ENCODE assay signal across 8 mouse cellular contexts in the genomic region with DNA sequence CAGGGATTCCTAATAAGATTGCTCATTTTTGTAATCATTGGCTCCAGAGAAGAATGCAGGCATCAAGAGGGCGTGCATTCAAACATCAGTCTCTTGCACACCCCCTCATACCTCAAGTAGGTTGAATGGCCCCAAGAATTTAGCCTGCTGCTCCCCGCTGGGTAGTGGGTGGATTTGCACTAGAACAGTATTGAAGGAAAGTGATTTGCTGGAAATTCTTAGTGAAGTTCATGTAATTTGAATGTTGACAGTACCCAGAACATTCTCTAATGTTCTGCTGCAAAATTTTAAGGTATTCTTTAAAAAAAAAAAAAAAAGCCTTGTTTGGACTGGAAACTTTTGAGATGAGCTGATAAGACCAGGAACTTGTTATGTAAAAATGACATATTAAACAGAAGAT. TPM values are rescaled to one million over a fixed set of nuclear protein-coding genes. Genes with fewer than 3 reads are reported as not detected.
DNase-seq lines count a peak whose midpoint lies in the region; ATAC-seq and TF ChIP-seq lines count a peak whose summit lies in the region.

No protein-coding gene starts in this region.

- no peaks in the 10 kb centered on the region for H3K9me3 ChIP-seq in lung, embryonic 16.5 days (ENCODE audit: control insufficient read depth, low read length)
- H3K9me3 ChIP-seq in embryonic facial prominence, embryonic 11.5 days (replicated peaks; ENCODE audit: control insufficient read depth, low read length), result no peaks in the 10 kb centered on the region
- no peaks in the 10 kb centered on the region for H3K9me3 ChIP-seq in intestine, postnatal 0 days (ENCODE audit: control insufficient read depth)

- peak overlapping the region; percentile 100 for H3K4me3 ChIP-seq in lung, embryonic 16.5 days (ENCODE audit: low read length)
- H3K4me3 ChIP-seq in lung, adult 2 months (replicated peaks; ENCODE audit: extremely low read depth, low read depth, low read length), result no peak overlapping the region
- no peak overlapping the region for H3K4me3 ChIP-seq in embryonic facial prominence, embryonic 11.5 days (ENCODE audit: low read depth, low read length)
- peak overlapping the region; percentile 68 for H3K4me3 ChIP-seq in intestine, postnatal 0 days (ENCODE audit: low read depth, low read length)
- peak overlapping the region; percentile 92 for H3K4me3 ChIP-seq in olfactory bulb, adult 2 months (ENCODE audit: insufficient read depth, low read depth, low read length)

- H3K36me3 ChIP-seq in lung, embryonic 16.5 days (ENCODE audit: control insufficient read depth, insufficient read depth, low read length), result no peaks in the 10 kb centered on the region
- H3K36me3 ChIP-seq in embryonic facial prominence, embryonic 11.5 days (replicated peaks; ENCODE audit: control insufficient read depth, insufficient read depth, low read depth, low read length), result no peaks in the 10 kb centered on the region
- H3K36me3 ChIP-seq in intestine, postnatal 0 days (ENCODE audit: control insufficient read depth, insufficient read depth), result no peaks in the 10 kb centered on the region

- H3K4me2 ChIP-seq in lung, embryonic 16.5 days (ENCODE audit: low read depth, low read length), result peak overlapping the region; percentile 75
- H3K4me2 ChIP-seq in embryonic facial prominence, embryonic 11.5 days (ENCODE audit: low read depth, low read length), result peak overlapping the region; percentile 84; the same call in 1 of the 2 replicates
- peak overlapping the region; percentile 59 for H3K4me2 ChIP-seq in intestine, postnatal 0 days (replicated peaks; ENCODE audit: low read depth)

- peak overlapping the region; percentile 94 for H3K9ac ChIP-seq in lung, embryonic 16.5 days (ENCODE audit: low read length)
- H3K9ac ChIP-seq in embryonic facial prominence, embryonic 11.5 days (replicated peaks; ENCODE audit: low read length), result no peak overlapping the region
- 0 out of 2 replicates have a peak overlapping the region, but pooled peaks have one; percentile 65 for H3K9ac ChIP-seq in intestine, postnatal 0 days (ENCODE audit: low read depth, low read length)

- DNase-seq in lung, adult 2 months, result no peak
- no peak for DNase-seq in embryonic facial prominence, embryonic 11.5 days (ENCODE audit: low spot score)
- DNase-seq in cerebellum, adult 9-10 months, result no peak
- no peak for DNase-seq in right cerebral cortex, postnatal 25 days
- no peak for DNase-seq in layer of hippocampus, postnatal 36 days

- peaks cover 10% of the 10 kb centered on the region for H3K4me1 ChIP-seq in lung, embryonic 16.5 days (replicated peaks; ENCODE audit: control insufficient read depth, insufficient read depth, low read length)
- H3K4me1 ChIP-seq in lung, adult 2 months (ENCODE audit: control insufficient read depth, insufficient read depth, low read length), result peaks cover 4% of the 10 kb centered on the region
- no peaks in the 10 kb centered on the region for H3K4me1 ChIP-seq in embryonic facial prominence, embryonic 11.5 days (ENCODE audit: control insufficient read depth, insufficient read depth, low read length)
- H3K4me1 ChIP-seq in intestine, postnatal 0 days (replicated peaks; ENCODE audit: control insufficient read depth, insufficient read depth, low read length), result no peaks in the 10 kb centered on the region
- no peaks in the 10 kb centered on the region for H3K4me1 ChIP-seq in olfactory bulb, adult 2 months (ENCODE audit: control insufficient read depth, insufficient read depth, low read length)

- TF ChIP-seq CTCF in lung, adult 2 months (IDR thresholded peaks at IDR 0.05; ENCODE audit: insufficient read depth, low read length), result no peak
- TF ChIP-seq CTCF in intestine, postnatal 0 days (IDR thresholded peaks at IDR 0.05; ENCODE audit: low read depth), result no peak
- TF ChIP-seq CTCF in olfactory bulb, adult 2 months (IDR thresholded peaks at IDR 0.05; ENCODE audit: insufficient read depth, low read depth, low read length), result no peak

- H3K27me3 ChIP-seq in lung, embryonic 16.5 days (ENCODE audit: control insufficient read depth, insufficient read depth, low read depth, low read length), result no peaks in the 10 kb centered on the region
- H3K27me3 ChIP-seq in embryonic facial prominence, embryonic 11.5 days (ENCODE audit: control insufficient read depth, insufficient read depth, low read length), result no peaks in the 10 kb centered on the region
- no peaks in the 10 kb centered on the region for H3K27me3 ChIP-seq in intestine, postnatal 0 days (replicated peaks; ENCODE audit: control insufficient read depth, insufficient read depth, low read length)

- no peak for TF ChIP-seq POLR2A in lung, adult 2 months (IDR thresholded peaks at IDR 0.05; ENCODE audit: borderline replicate concordance, extremely low read depth, low read depth, low read length)
- TF ChIP-seq POLR2A in olfactory bulb, adult 2 months (IDR thresholded peaks at IDR 0.05; ENCODE audit: insufficient read depth, low read depth, low read length), result no peak

- no peak for ATAC-seq in lung, embryonic 16.5 days (ENCODE audit: low read depth)
- no peak for ATAC-seq in embryonic facial prominence, embryonic 11.5 days (replicated peaks; ENCODE audit: insufficient number of reproducible peaks, low FRiP score, low TSS enrichment, low read depth)
- ATAC-seq in intestine, postnatal 0 days, result no peak

- WGBS in lung, embryonic 16.5 days, result 33% methylated on average over 2 of the region's 2 CpGs
- 30% methylated on average over 2 of the region's 2 CpGs for WGBS in lung, adult 2 months
- WGBS in embryonic facial prominence, embryonic 11.5 days, result 51% methylated on average over 2 of the region's 2 CpGs
- 44% methylated on average over 2 of the region's 2 CpGs for WGBS in intestine, postnatal 0 days
- 7% methylated on average over 2 of the region's 2 CpGs for WGBS in olfactory bulb, adult 2 months

- no peak overlapping the region for H3K27ac ChIP-seq in lung, embryonic 16.5 days (ENCODE audit: low read length)
- no peak overlapping the region for H3K27ac ChIP-seq in embryonic facial prominence, embryonic 11.5 days (replicated peaks; ENCODE audit: low read depth, low read length)
- H3K27ac ChIP-seq in intestine, postnatal 0 days (ENCODE audit: low read depth, low read length), result no peak overlapping the region
- 0 out of 2 replicates have a peak overlapping the region, but pooled peaks have one; percentile 91 for H3K27ac ChIP-seq in olfactory bulb, adult 2 months (ENCODE audit: insufficient read depth, low read depth, low read length)

RNA-seq across cellular contexts. Expression of a gene that starts 1.2 kb away (rescaled TPM):
- 16.0 and 19.5 TPM in 2 replicates for polyA plus RNA-seq in lung, embryonic 16.5 days (2015; fragmentation: Nextera tagmentation; extraction: Ambion mirVana)
- polyA plus RNA-seq in lung, adult 2 months (2012; rRNA removed), result 5.2 and 8.7 TPM in 2 replicates
- 13.5 and 14.3 TPM in 2 replicates for polyA plus RNA-seq in embryonic facial prominence, embryonic 11.5 days (2014; fragmentation: Nextera tagmentation; extraction: Ambion mirVana)
- 9.3 and 11.5 TPM in 2 replicates for polyA plus RNA-seq in intestine, postnatal 0 days (2015; fragmentation: Nextera tagmentation; extraction: Ambion mirVana)
- not detected in 2 replicates for polyA plus RNA-seq in olfactory bulb, adult 2 months (2012; ENCODE audit: insufficient read depth, insufficient read length, low replicate concordance, missing spikeins)
- 10 to 100 TPM; 83.1 to 89.8 TPM for total RNA-seq in layer of hippocampus, postnatal 36 days (2021)

RNA-seq across cellular contexts. Expression of a gene that starts 50.9 kb away (rescaled TPM):
- 0.18 and 0.21 TPM in 2 replicates for polyA plus RNA-seq in lung, embryonic 16.5 days (2015; fragmentation: Nextera tagmentation; extraction: Ambion mirVana)
- 4.0 and 5.0 TPM in 2 replicates for polyA plus RNA-seq in lung, adult 2 months (2012; rRNA removed)
- polyA plus RNA-seq in embryonic facial prominence, embryonic 11.5 days (2014; fragmentation: Nextera tagmentation; extraction: Ambion mirVana), result 0.17 and 0.18 TPM in 2 replicates
- polyA plus RNA-seq in intestine, postnatal 0 days (2015; fragmentation: Nextera tagmentation; extraction: Ambion mirVana), result 0.21 and 0.22 TPM in 2 replicates
- polyA plus RNA-seq in olfactory bulb, adult 2 months (2012; ENCODE audit: insufficient read depth, insufficient read length, low replicate concordance, missing spikeins), result not detected in 2 replicates
- under 1 TPM; 0.27 to 0.30 TPM for total RNA-seq in layer of hippocampus, postnatal 36 days (2021)

Comparison
In these comparisons a context has a peak if more than half of its experiments do, and no peak if none do; other contexts are left out.
1. H3K4me3 ChIP-seq: peak in lung, embryonic 16.5 days (single experiment), intestine, postnatal 0 days (single experiment) and olfactory bulb, adult 2 months (single experiment); none in lung, adult 2 months (single experiment) and embryonic facial prominence, embryonic 11.5 days (single experiment).
2. Peak in every context shown above with its lines, with median percentiles within 50 percentile points of each other: H3K4me2 ChIP-seq.